Mouse (Mus musculus): Measurements from ENCODE around the gene Kng1. TPM values are rescaled to one million over a fixed set of nuclear protein-coding genes. Genes with fewer than 3 reads are reported as not detected.
"Not testable (repeated sequence)": the region's sequence is repeated elsewhere in the genome, so short reads cannot be mapped to it uniquely, and the experiment has no call there.

Kng1 gene
- 145 and 151 TPM in 2 replicates for polyA plus RNA-seq (2016; fragmentation: Nextera tagmentation; extraction: Ambion mirVana)

- 57% methylated on average over 1 of the region's 1 CpGs for WGBS (ENCODE audit: insufficient replicate concordance)
- H3K4me1 ChIP-seq; H3K9me3 ChIP-seq (replicated peaks); H3K27me3 ChIP-seq (replicated peaks); H3K36me3 ChIP-seq; H3K27ac ChIP-seq: not testable (repeated sequence)
- H3K4me3 ChIP-seq: peak within 1 kb of the TSS; percentile 20
- peak; percentile 68 for ATAC-seq
- peak within 1 kb of the TSS; percentile 15; the same call in 1 of the 2 replicates for H3K4me2 ChIP-seq
- peak within 1 kb of the TSS; percentile 41; the same call in 1 of the 2 replicates for H3K9ac ChIP-seq
Observed at GRCm38 (mm10) chr16:23057668-23058447, at the start of gene Kng1. TSS of gene Kng1 (plus strand) at chr16:23057865.

DNA sequence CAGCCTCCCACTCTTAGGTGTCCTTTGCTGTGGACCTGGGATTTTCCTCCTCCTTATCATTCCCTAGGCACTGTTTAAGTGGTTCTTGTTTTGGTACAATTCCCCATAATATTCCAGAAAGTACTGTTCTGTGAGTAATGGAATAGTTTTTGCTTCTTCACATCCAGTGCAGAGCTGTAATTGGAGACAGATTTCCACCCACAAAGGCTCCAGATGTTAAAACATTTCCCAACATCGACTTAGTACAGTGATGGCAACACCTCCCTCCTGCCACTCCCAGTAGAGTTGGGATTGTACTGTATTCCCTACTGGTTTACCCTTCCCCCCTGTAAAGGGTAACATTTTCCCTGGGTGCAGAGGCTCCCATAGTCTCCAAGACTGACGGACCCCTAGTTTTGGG lies 43.9 kb upstream of the Kng1 start:
- not testable (repeated sequence) for H3K36me3 ChIP-seq; H3K9ac ChIP-seq; H3K9me3 ChIP-seq (replicated peaks); H3K4me2 ChIP-seq; H3K27me3 ChIP-seq (replicated peaks); H3K27ac ChIP-seq; H3K4me1 ChIP-seq; ATAC-seq; H3K4me3 ChIP-seq
- 73% methylated on average over 2 of the region's 2 CpGs for WGBS (ENCODE audit: insufficient replicate concordance)

- H3K4me2 ChIP-seq; H3K36me3 ChIP-seq; H3K27ac ChIP-seq; H3K9ac ChIP-seq; ATAC-seq; H3K27me3 ChIP-seq (replicated peaks); H3K4me3 ChIP-seq; H3K9me3 ChIP-seq (replicated peaks); H3K4me1 ChIP-seq: not testable (repeated sequence)
- 81% methylated on average over 8 of the region's 8 CpGs for WGBS (ENCODE audit: insufficient replicate concordance)
Observed at GRCm38 (mm10) chr16:23014645-23015044, 43.0 kb upstream of the Kng1 start.

DNA sequence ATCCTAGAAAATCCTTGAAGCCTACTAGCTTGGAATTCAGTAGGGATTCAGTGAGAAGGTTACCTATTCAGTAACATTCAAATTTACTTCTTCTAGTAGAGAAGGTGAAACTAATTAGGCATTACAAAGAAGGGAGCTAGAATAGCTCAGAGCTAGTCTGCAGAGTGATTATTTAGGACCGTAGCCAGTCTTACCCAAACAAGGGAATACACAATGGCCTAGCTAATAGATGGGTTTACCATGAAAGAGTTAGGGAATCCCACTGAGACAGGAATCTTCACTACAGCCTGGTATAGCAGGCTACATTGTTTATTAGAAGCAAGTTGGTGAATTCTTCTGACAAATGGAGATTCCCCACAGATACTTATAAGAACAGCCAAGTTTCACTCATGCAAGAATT lies 37.1 kb upstream of the Kng1 start:
- not testable (repeated sequence) for H3K4me2 ChIP-seq; H3K27ac ChIP-seq; ATAC-seq; H3K9me3 ChIP-seq (replicated peaks); H3K9ac ChIP-seq; H3K36me3 ChIP-seq; H3K4me1 ChIP-seq; H3K4me3 ChIP-seq; H3K27me3 ChIP-seq (replicated peaks)
- 51% methylated on average over 1 of the region's 1 CpGs for WGBS (ENCODE audit: insufficient replicate concordance)

- 55% methylated on average over 6 of the region's 6 CpGs for WGBS (ENCODE audit: insufficient replicate concordance)
- no peaks in the 10 kb centered on the region for H3K27me3 ChIP-seq (replicated peaks)
- no peaks in the 10 kb centered on the region for H3K9me3 ChIP-seq (replicated peaks)
- ATAC-seq: no peak
- H3K27ac ChIP-seq: no peak overlapping the region
- H3K9ac ChIP-seq: no peak overlapping the region
- no peak overlapping the region for H3K4me3 ChIP-seq
- H3K4me1 ChIP-seq: no peaks in the 10 kb centered on the region
- H3K4me2 ChIP-seq: no peak overlapping the region
- no peaks in the 10 kb centered on the region for H3K36me3 ChIP-seq
Observed at GRCm38 (mm10) chr16:23025111-23025510, 32.6 kb upstream of the Kng1 start.

- Histone ChIP-seq H3K9me3 (replicated peaks) (no peaks in the 10 kb centered on the region), H3K27me3 (replicated peaks) (no peaks in the 10 kb centered on the region), H3K4me3 (no peak overlapping the region), H3K36me3 (no peaks in the 10 kb centered on the region), H3K4me1 (no peaks in the 10 kb centered on the region), H3K27ac (no peak overlapping the region), H3K9ac (no peak overlapping the region), H3K4me2 (no peak overlapping the region)
- ATAC-seq: no peak
Observed at GRCm38 (mm10) chr16:23026582-23026981, 31.1 kb upstream of the Kng1 start.

GRCm38 (mm10) chr16:23027341-23027740 lies 30.3 kb upstream of the Kng1 start:
- not testable (repeated sequence) for H3K4me2 ChIP-seq; H3K4me1 ChIP-seq; H3K27me3 ChIP-seq (replicated peaks); H3K9ac ChIP-seq; H3K4me3 ChIP-seq; ATAC-seq; H3K9me3 ChIP-seq (replicated peaks); H3K27ac ChIP-seq; H3K36me3 ChIP-seq
- 39% methylated on average over 3 of the region's 3 CpGs for WGBS (ENCODE audit: insufficient replicate concordance)

DNA sequence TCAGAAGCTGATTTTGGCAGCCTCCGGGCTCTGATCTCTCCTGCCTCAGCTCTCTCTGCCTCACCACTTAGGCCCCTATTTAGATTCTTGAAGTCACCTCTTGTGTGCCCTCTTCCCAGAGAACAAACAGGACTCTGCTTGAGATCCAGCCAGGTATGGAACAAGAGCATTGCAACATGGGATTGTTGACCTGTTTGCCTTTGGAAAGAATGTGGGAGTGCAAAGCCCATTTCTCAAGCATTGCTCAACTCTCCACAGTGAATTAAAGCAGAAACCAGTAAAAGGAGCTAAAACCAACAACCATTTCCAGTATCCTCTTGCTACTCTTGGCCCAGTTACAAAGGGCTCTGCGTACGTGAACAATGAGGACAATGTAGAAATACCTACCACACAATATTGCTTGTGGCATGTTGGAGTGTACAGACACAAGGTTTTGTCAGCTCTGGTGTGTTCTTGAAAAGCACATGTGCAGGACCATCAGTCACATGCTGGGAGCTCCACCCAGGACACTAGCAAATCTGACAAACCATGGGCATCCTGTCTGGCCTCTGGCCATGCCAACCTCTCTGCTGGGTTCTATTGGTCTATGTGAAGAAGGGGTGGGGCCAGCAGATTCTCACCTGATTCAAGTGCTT lies 28.6 kb upstream of the Kng1 start, which contains the start of gene Kng2:
Kng2 (minus strand) TSS at position 517 of the 635 bp plus-strand sequence.
- H3K4me2 ChIP-seq; H3K4me3 ChIP-seq; H3K9ac ChIP-seq; H3K27me3 ChIP-seq (replicated peaks); H3K36me3 ChIP-seq; H3K27ac ChIP-seq; ATAC-seq; H3K9me3 ChIP-seq (replicated peaks); H3K4me1 ChIP-seq: not testable (repeated sequence)
- 77% methylated on average over 3 of the region's 3 CpGs for WGBS (ENCODE audit: insufficient replicate concordance)

- Histone ChIP-seq H3K9ac (no peak overlapping the region), H3K4me2 (no peak overlapping the region), H3K9me3 (replicated peaks) (no peaks in the 10 kb centered on the region), H3K36me3 (no peaks in the 10 kb centered on the region), H3K27ac (no peak overlapping the region), H3K4me1 (no peaks in the 10 kb centered on the region), H3K27me3 (replicated peaks) (no peaks in the 10 kb centered on the region), H3K4me3 (no peak overlapping the region)
- WGBS (ENCODE audit: insufficient replicate concordance): 63% methylated on average over 5 of the region's 5 CpGs
- ATAC-seq: no peak
Observed at GRCm38 (mm10) chr16:23030673-23031435, 26.8 kb upstream of the Kng1 start.

DNA sequence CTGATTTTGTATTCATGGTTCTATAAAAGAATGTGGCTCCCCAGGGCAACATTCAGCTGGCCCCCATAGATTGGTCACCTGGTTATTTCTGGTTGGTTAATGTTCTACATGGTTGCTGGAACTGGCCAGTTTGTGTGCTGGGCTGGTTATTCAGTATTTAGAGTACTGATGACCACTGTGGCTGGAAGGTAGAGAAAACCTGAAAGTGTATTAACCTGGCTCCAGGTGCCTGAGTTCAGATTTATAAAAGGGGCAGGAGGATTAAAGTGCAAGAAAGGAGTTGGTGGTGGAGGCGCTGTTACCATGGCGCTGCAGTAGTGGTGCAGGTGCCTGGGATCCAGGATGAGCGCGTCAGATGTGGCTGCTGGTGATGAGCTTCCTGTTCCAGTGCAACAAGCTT lies 24.0 kb upstream of the Kng1 start:
- H3K36me3 ChIP-seq: no peaks in the 10 kb centered on the region
- no peaks in the 10 kb centered on the region for H3K27me3 ChIP-seq (replicated peaks)
- H3K4me3 ChIP-seq: no peak overlapping the region
- H3K4me1 ChIP-seq: no peaks in the 10 kb centered on the region
- H3K9ac ChIP-seq: no peak overlapping the region
- ATAC-seq: no peak
- H3K9me3 ChIP-seq (replicated peaks): no peaks in the 10 kb centered on the region
- no peak overlapping the region for H3K27ac ChIP-seq
- WGBS (ENCODE audit: insufficient replicate concordance): 77% methylated on average over 4 of the region's 4 CpGs
- no peak overlapping the region for H3K4me2 ChIP-seq

DNA sequence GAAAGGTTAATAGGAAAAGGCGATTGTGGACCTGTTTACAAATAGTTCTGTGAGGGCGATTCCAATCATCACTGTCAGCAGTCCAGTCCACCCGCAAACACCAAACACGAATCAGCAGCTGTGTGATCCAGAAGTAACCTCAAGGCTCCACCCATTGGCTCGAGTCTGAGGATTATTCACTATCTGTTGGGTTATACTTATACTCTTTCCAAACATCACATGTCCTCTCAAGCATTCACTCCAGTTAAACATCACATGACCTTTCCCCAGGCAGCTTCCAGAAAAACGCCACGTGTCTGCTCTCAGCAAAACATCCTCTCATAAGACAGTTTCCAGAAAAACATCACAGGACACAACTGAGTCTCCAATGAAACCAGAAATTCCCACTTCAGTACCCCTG lies 19.9 kb upstream of the Kng1 start:
- ATAC-seq: no peak
- Histone ChIP-seq H3K27ac (no peak overlapping the region), H3K4me3 (no peak overlapping the region), H3K9ac (no peak overlapping the region), H3K4me2 (no peak overlapping the region), H3K36me3 (no peaks in the 10 kb centered on the region), H3K4me1 (no peaks in the 10 kb centered on the region), H3K9me3 (replicated peaks) (no peaks in the 10 kb centered on the region), H3K27me3 (replicated peaks) (no peaks in the 10 kb centered on the region)
- 66% methylated on average over 7 of the region's 7 CpGs for WGBS (ENCODE audit: insufficient replicate concordance)

DNA sequence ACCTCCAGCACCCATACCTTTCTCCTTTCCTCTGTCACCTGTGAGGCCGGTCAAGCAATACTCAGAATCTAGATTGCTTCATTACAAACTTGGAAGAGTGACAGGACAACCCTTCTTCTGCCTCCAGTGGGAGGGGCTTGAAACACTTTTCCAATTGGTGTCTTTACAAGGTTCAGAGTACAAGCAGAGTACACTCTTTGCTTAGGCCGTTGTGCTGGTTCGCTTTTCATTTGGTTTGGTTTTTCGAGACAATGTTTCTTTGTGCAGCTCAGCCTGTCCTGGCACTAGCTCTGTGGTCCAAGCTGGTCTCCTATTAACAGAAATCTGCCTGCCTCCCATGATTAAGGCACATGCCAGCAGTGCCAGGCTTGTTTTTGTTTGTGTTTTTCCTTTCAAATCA lies 18.4 kb upstream of the Kng1 start:
- H3K36me3 ChIP-seq: no peaks in the 10 kb centered on the region
- no peak overlapping the region for H3K9ac ChIP-seq
- H3K4me3 ChIP-seq: no peak overlapping the region
- WGBS (ENCODE audit: insufficient replicate concordance): 87% methylated on average over 4 of the region's 4 CpGs
- no peaks in the 10 kb centered on the region for H3K9me3 ChIP-seq (replicated peaks)
- H3K27ac ChIP-seq: no peak overlapping the region
- no peak for ATAC-seq
- H3K4me1 ChIP-seq: no peaks in the 10 kb centered on the region
- H3K27me3 ChIP-seq (replicated peaks): no peaks in the 10 kb centered on the region
- H3K4me2 ChIP-seq: no peak overlapping the region
